Mouse (Mus musculus) liver, embryonic 11.5 days (tissue): ENCODE data around the gene Clec2i. TPM values are rescaled to one million over a fixed set of nuclear protein-coding genes. Genes with fewer than 3 reads are reported as not detected.
"Not testable (repeated sequence)": the region's sequence is repeated elsewhere in the genome, so short reads cannot be mapped to it uniquely, and the experiment has no call there.

Experiments
- ATAC-seq: fragments of 200-750 bp; cut with Nextera tagmentation; replicated peaks from 2 replicates; pipeline ENCODE4 v1.8.0; 2017; ENCODE audit warnings: moderate number of reproducible peaks, mild to moderate bottlenecking, moderate TSS enrichment, moderate library complexity; ENCODE audit not compliant: low FRiP score
- DNase-seq: peaks from one replicate; pipeline ENCODE4 v3.0.0-alpha.2; 2017; ENCODE audit warnings: low spot score
- H3K27ac ChIP-seq: fragments of 300-500 bp; sonication (generic); 2 replicates; pipeline ENCODE4 v1.5.1; 2014; ENCODE audit warnings: mild to moderate bottlenecking, low read depth, low read length, control low read depth
- H3K27me3 ChIP-seq: fragments of 300-500 bp; sonication (generic); replicated peaks from 2 replicates; pipeline ENCODE4 v1.6.1; 2014; ENCODE audit warnings: low read length, mixed read lengths; ENCODE audit not compliant: control insufficient read depth, insufficient read depth
- H3K36me3 ChIP-seq: fragments of 300-500 bp; sonication (generic); 2 replicates; pipeline ENCODE4 v1.6.1; 2014; ENCODE audit warnings: mild to moderate bottlenecking, low read length, moderate library complexity, mixed read lengths; ENCODE audit not compliant: control insufficient read depth, insufficient read depth
- H3K4me1 ChIP-seq: fragments of 300-500 bp; sonication (generic); replicated peaks from 2 replicates; pipeline ENCODE4 v1.6.1; 2014; ENCODE audit warnings: low read length, mixed read lengths; ENCODE audit not compliant: control insufficient read depth, insufficient read depth
- H3K4me2 ChIP-seq: fragments of 300-500 bp; sonication (generic); 2 replicates; pipeline ENCODE4 v1.6.1; 2014; ENCODE audit warnings: mild to moderate bottlenecking, control low read depth, moderate library complexity
- H3K4me3 ChIP-seq: fragments of 300-500 bp; sonication (generic); 2 replicates; pipeline ENCODE4 v1.5.1; 2014; ENCODE audit warnings: low read depth, low read length, control low read depth
- H3K9ac ChIP-seq: fragments of 300-500 bp; sonication (generic); 2 replicates; pipeline ENCODE4 v1.6.1; 2014; ENCODE audit warnings: low read depth, low read length, control low read depth
- H3K9me3 ChIP-seq: fragments of 300-500 bp; sonication (generic); 2 replicates; pipeline ENCODE4 v1.6.1; 2016; ENCODE audit warnings: low read length, inconsistent platforms, mixed read lengths; ENCODE audit not compliant: control insufficient read depth
- WGBS: fragments of 180-500 bp; shearing (Covaris S2); extraction: QIAGEN DNeasy Blood & Tissue Kit; methylation state at CpG from one replicate; pipeline ENCODE4 v1.1.7; 2014; 5-methylcytosine and 5-hydroxymethylcytosine counted together
- microRNA-seq: library from miRNA; unstranded; fragments of <30 nt; microRNA quantifications from one replicate; pipeline ENCODE4, GENCODE M21; 2017; ENCODE audit warnings: borderline number of aligned reads
- polyA plus RNA-seq: library from polyadenylated mRNA; unstranded; fragments of >200 nt; fragmentation: Nextera tagmentation; extraction: Ambion mirVana; gene quantifications from 2 replicates; pipeline ENCODE4 v1.2.1, GENCODE M21; 2014

Gene Clec2i
- polyA plus RNA-seq, 1 experiment from 2014 or later: not detected

GRCm38 (mm10) chr6:128933050-128933449 lies 45.7 kb downstream of the Clec2i start:
- no peak overlapping the region for H3K4me3 ChIP-seq
- no peaks in the 10 kb centered on the region for H3K36me3 ChIP-seq
- H3K9me3 ChIP-seq: no peaks in the 10 kb centered on the region
- H3K4me2 ChIP-seq: no peak overlapping the region
- no peaks in the 10 kb centered on the region for H3K4me1 ChIP-seq
- H3K27ac ChIP-seq: no peak overlapping the region
- 80% methylated on average over 2 of the region's 2 CpGs for WGBS
- H3K27me3 ChIP-seq: no peaks in the 10 kb centered on the region
- ATAC-seq (no peak), DNase-seq (no peak)
- no peak overlapping the region for H3K9ac ChIP-seq

- 94% methylated on average over 4 of the region's 4 CpGs for WGBS
- not testable (repeated sequence) for H3K27ac ChIP-seq, H3K4me3 ChIP-seq, ATAC-seq, H3K27me3 ChIP-seq, H3K4me2 ChIP-seq, H3K9me3 ChIP-seq, H3K9ac ChIP-seq, H3K36me3 ChIP-seq, DNase-seq, H3K4me1 ChIP-seq
These were observed 46.7 kb downstream of the Clec2i start, which contains the start of gene Clec2g for GRCm38 (mm10) chr6:128934081-128934480. Gene Clec2g, plus strand, starts transcription at chr6:128934381.

GRCm38 (mm10) chr6:128935889-128936665 lies 48.7 kb downstream of the Clec2i start:
- not testable (repeated sequence) for ATAC-seq, H3K9ac ChIP-seq, H3K27ac ChIP-seq, DNase-seq, H3K4me2 ChIP-seq, H3K36me3 ChIP-seq, H3K4me3 ChIP-seq, H3K4me1 ChIP-seq, H3K9me3 ChIP-seq, H3K27me3 ChIP-seq
- 86% methylated on average over 5 of the region's 13 CpGs for WGBS

GRCm38 (mm10) chr6:128941646-128942421 lies 54.4 kb downstream of the Clec2i start:
- Histone ChIP-seq H3K27me3 (no peaks in the 10 kb centered on the region), H3K36me3 (no peaks in the 10 kb centered on the region), H3K9ac (no peak overlapping the region), H3K27ac (no peak overlapping the region), H3K4me1 (no peaks in the 10 kb centered on the region), H3K4me3 (no peak overlapping the region), H3K4me2 (no peak overlapping the region), H3K9me3 (no peaks in the 10 kb centered on the region)
- ATAC-seq: no peak; the same call in 1 of the 2 replicates
- 78% methylated on average over 5 of the region's 5 CpGs for WGBS
- DNase-seq: no peak

GRCm38 (mm10) chr6:128945564-128945963 lies 58.2 kb downstream of the Clec2i start:
- Histone ChIP-seq H3K4me1 (no peaks in the 10 kb centered on the region), H3K27me3 (no peaks in the 10 kb centered on the region), H3K4me2 (no peak overlapping the region), H3K4me3 (no peak overlapping the region), H3K36me3 (no peaks in the 10 kb centered on the region), H3K27ac (no peak overlapping the region), H3K9ac (no peak overlapping the region), H3K9me3 (no peaks in the 10 kb centered on the region)
- ATAC-seq (no peak), DNase-seq (no peak)
- WGBS: 78% methylated on average over 3 of the region's 3 CpGs

Small RNA genes within 50 kb of the gene (microRNA-seq; reads per million reads assigned to microRNA genes)
- gene Gm27336: not detected

Other genes with a start within 250 kb of the Clec2i start
- not detected in 2 replicates for gene Clec2h, start 225.2 kb upstream of the Clec2i start, polyA plus RNA-seq
- not detected in 2 replicates for gene Klrb1, start 164.5 kb upstream of the Clec2i start, polyA plus RNA-seq
- not detected in 2 replicates for gene Klrb1c, start 98.4 kb upstream of the Clec2i start, polyA plus RNA-seq
- not detected in 2 replicates for gene Gm44511, start 61.3 kb upstream of the Clec2i start, polyA plus RNA-seq
- not detected in 2 replicates for gene Klrb1b, start 61.3 kb upstream of the Clec2i start, polyA plus RNA-seq
- 4.7 and 5.3 TPM in 2 replicates for gene BC035044, start 3.5 kb downstream of the Clec2i start, polyA plus RNA-seq
- not detected in 2 replicates for gene Clec2g, start 46.8 kb downstream of the Clec2i start, polyA plus RNA-seq
- 0.29 and 0.51 TPM in 2 replicates for gene Klrb1f, start 158.3 kb downstream of the Clec2i start, polyA plus RNA-seq
- gene Clec2e, start 213.3 kb downstream of the Clec2i start, polyA plus RNA-seq: not detected in 2 replicates